Mouse (Mus musculus) thymus, adult 2 months (tissue): ENCODE data around the gene Borcs7. TPM values are rescaled to one million over a fixed set of nuclear protein-coding genes. Genes with fewer than 3 reads are reported as not detected.

ENCODE experiments used
- DNase-seq: peaks from one replicate; pipeline ENCODE4 v3.0.0; 2021
- H3K27ac ChIP-seq: fragments of 200-500 bp; 2 replicates; pipeline ENCODE4 v1.5.1; 2012; ENCODE audit warnings: low read length, control low read depth; ENCODE audit not compliant: control insufficient read depth, insufficient read depth
- H3K27me3 ChIP-seq: fragments of 200-500 bp; 2 replicates; pipeline ENCODE4 v1.6.1; 2012; ENCODE audit warnings: mild to moderate bottlenecking, low read length, moderate library complexity, mixed read lengths; ENCODE audit not compliant: control insufficient read depth, insufficient read depth
- H3K36me3 ChIP-seq: fragments of 200-500 bp; 2 replicates; pipeline ENCODE4 v1.6.1; 2012; ENCODE audit warnings: mild to moderate bottlenecking, low read length, moderate library complexity; ENCODE audit not compliant: control insufficient read depth, insufficient read depth
- H3K4me1 ChIP-seq: fragments of 200-500 bp; replicated peaks from 2 replicates; pipeline ENCODE4 v1.6.1; 2012; ENCODE audit warnings: low read length; ENCODE audit not compliant: control insufficient read depth, insufficient read depth
- H3K4me3 ChIP-seq: fragments of 200-500 bp; 2 replicates; pipeline ENCODE4 v1.5.1; 2012; ENCODE audit warnings: mild to moderate bottlenecking, low read length, control low read depth, moderate library complexity; ENCODE audit not compliant: control insufficient read depth, insufficient read depth
- CTCF ChIP-seq: fragments of 200-500 bp; IDR thresholded peaks from 2 replicates; pipeline ENCODE4 v1.5.1; 2012; ENCODE audit warnings: mild to moderate bottlenecking, control low read depth, low read length, moderate library complexity, borderline replicate concordance; ENCODE audit not compliant: control insufficient read depth, poor library complexity, insufficient read depth; ENCODE audit errors: extremely low read depth
- POLR2A ChIP-seq: fragments of 200-500 bp; IDR thresholded peaks from 2 replicates; pipeline ENCODE4 v1.6.1; 2012; ENCODE audit warnings: mild to moderate bottlenecking, low read length, control low read depth, moderate library complexity; ENCODE audit not compliant: control insufficient read depth, poor library complexity, insufficient read depth; ENCODE audit errors: extremely low read depth
- WGBS: fragments of 180-500 bp; shearing (Covaris S2); methylation state at CpG from one replicate; pipeline ENCODE4 v1.1.7; 2018; 5-methylcytosine and 5-hydroxymethylcytosine counted together
- polyA plus RNA-seq: library from polyadenylated mRNA; depleted of rRNA; stranded (reverse); fragments of >200 nt; gene quantifications from 2 replicates; pipeline ENCODE4 v1.2.3, GENCODE M21; 2012

Gene Borcs7
- polyA plus RNA-seq, 1 experiment = 4.4 TPM

- Histone ChIP-seq H3K27ac (no peak overlapping the region), H3K27me3 (no peaks in the 10 kb centered on the region), H3K4me1 (peaks cover 25% of the 10 kb centered on the region), H3K36me3 (peaks cover 20% of the 10 kb centered on the region), H3K4me3 (no peak overlapping the region)
- 88% methylated on average over 10 of the region's 10 CpGs for WGBS
- DNase-seq = no peak
- TF ChIP-seq CTCF (no peak), POLR2A (no peak)
Observed at GRCm38 (mm10) chr19:46655626-46656025, 34.1 kb upstream of the Borcs7 start.

GRCm38 (mm10) chr19:46656151-46656840 is 33.4 kb upstream of the Borcs7 start:
- Histone ChIP-seq H3K4me3 (no peak overlapping the region), H3K36me3 (peaks cover 20% of the 10 kb centered on the region), H3K27ac (no peak overlapping the region), H3K4me1 (peaks cover 25% of the 10 kb centered on the region), H3K27me3 (no peaks in the 10 kb centered on the region)
- WGBS = 92% methylated on average over 21 of the region's 21 CpGs
- TF ChIP-seq POLR2A (no peak), CTCF (no peak)
- DNase-seq = no peak

- 95% methylated on average over 3 of the region's 3 CpGs for WGBS
- Histone ChIP-seq H3K27me3 (no peaks in the 10 kb centered on the region), H3K27ac (no peak overlapping the region), H3K36me3 (peaks cover 20% of the 10 kb centered on the region), H3K4me3 (no peak overlapping the region), H3K4me1 (peaks cover 22% of the 10 kb centered on the region)
- peak; percentile 37 for DNase-seq
- TF ChIP-seq POLR2A (no peak), CTCF (no peak)
Observed at GRCm38 (mm10) chr19:46657339-46658020, 32.2 kb upstream of the Borcs7 start.

GRCm38 (mm10) chr19:46658348-46658747 is 31.4 kb upstream of the Borcs7 start:
- Histone ChIP-seq H3K4me1 (peaks cover 19% of the 10 kb centered on the region), H3K27ac (no peak overlapping the region), H3K36me3 (peaks cover 20% of the 10 kb centered on the region), H3K4me3 (no peak overlapping the region), H3K27me3 (no peaks in the 10 kb centered on the region)
- DNase-seq = no peak
- 97% methylated on average over 7 of the region's 7 CpGs for WGBS
- TF ChIP-seq POLR2A (no peak), CTCF (no peak)

- no peak overlapping the region for H3K4me3 ChIP-seq
- H3K27ac ChIP-seq = no peak overlapping the region
- H3K4me1 ChIP-seq = peaks cover 15% of the 10 kb centered on the region
- no peaks in the 10 kb centered on the region for H3K27me3 ChIP-seq
- TF ChIP-seq POLR2A (no peak), CTCF (no peak)
- H3K36me3 ChIP-seq = peaks cover 20% of the 10 kb centered on the region
- no peak for DNase-seq
- WGBS = 93% methylated on average over 9 of the region's 9 CpGs
Observed at GRCm38 (mm10) chr19:46658851-46659250, 30.9 kb upstream of the Borcs7 start.

- no peak for TF ChIP-seq POLR2A
- 83% methylated on average over 4 of the region's 4 CpGs for WGBS
Observed at GRCm38 (mm10) chr19:46661511-46661910, 28.2 kb upstream of the Borcs7 start.

GRCm38 (mm10) chr19:46662214-46662613 is 27.5 kb upstream of the Borcs7 start:
- DNase-seq = no peak
- no peak overlapping the region for H3K4me3 ChIP-seq
- no peaks in the 10 kb centered on the region for H3K27me3 ChIP-seq
- H3K4me1 ChIP-seq = no peaks in the 10 kb centered on the region
- no peaks in the 10 kb centered on the region for H3K36me3 ChIP-seq
- H3K27ac ChIP-seq = no peak overlapping the region
- WGBS = 80% methylated on average over 8 of the region's 8 CpGs
- no peak for TF ChIP-seq CTCF
- TF ChIP-seq POLR2A = no peak

More at GRCm38 (mm10) chr19:46661511-46661910, 28.2 kb upstream of the Borcs7 start:
- H3K36me3 ChIP-seq = peaks cover 1% of the 10 kb centered on the region; the same call in 1 of the 2 replicates
- no peak overlapping the region for H3K27ac ChIP-seq
- H3K27me3 ChIP-seq = no peaks in the 10 kb centered on the region
- H3K4me1 ChIP-seq = no peaks in the 10 kb centered on the region
- H3K4me3 ChIP-seq = no peak overlapping the region
- no peak for DNase-seq
